Mouse (Mus musculus) lung, adult 2 months (tissue): ENCODE data around the gene Nhej1. TPM values are rescaled to one million over a fixed set of nuclear protein-coding genes. Genes with fewer than 3 reads are reported as not detected.

ENCODE experiments used
- DNase-seq: peaks from one replicate; pipeline ENCODE4 v3.0.0; 2022
- H3K4me1 ChIP-seq: fragments of 200-500 bp; 2 replicates; pipeline ENCODE4 v1.6.1; 2011; ENCODE audit warnings: low read length; ENCODE audit not compliant: control insufficient read depth, insufficient read depth
- H3K4me3 ChIP-seq: fragments of 200-500 bp; replicated peaks from 2 replicates; pipeline ENCODE3; 2011; ENCODE audit warnings: low read depth, mild to moderate bottlenecking, control low read depth, low read length; ENCODE audit errors: extremely low read depth
- CTCF ChIP-seq: fragments of 200-500 bp; IDR thresholded peaks from 2 replicates; pipeline ENCODE4 v1.5.1; 2011; ENCODE audit warnings: mild to moderate bottlenecking, low read length, control low read depth; ENCODE audit not compliant: insufficient read depth
- POLR2A ChIP-seq: fragments of 200-500 bp; IDR thresholded peaks from 2 replicates; pipeline ENCODE4 v1.6.1; 2011; ENCODE audit warnings: low read depth, mild to moderate bottlenecking, control low read depth, low read length, borderline replicate concordance; ENCODE audit errors: extremely low read depth
- WGBS: fragments of 180-500 bp; shearing (Covaris S2); methylation state at CpG from one replicate; pipeline ENCODE4 v1.1.7; 2018; 5-methylcytosine and 5-hydroxymethylcytosine counted together
- polyA plus RNA-seq: library from polyadenylated mRNA; depleted of rRNA; stranded (reverse); fragments of >200 nt; gene quantifications from 2 replicates; pipeline ENCODE4 v1.2.3, GENCODE M21; 2012

The Nhej1 gene
- polyA plus RNA-seq, 1 experiment: 2.7 TPM

GRCm38 (mm10) chr1:74962853-74963227 is 162.2 kb downstream of the Nhej1 start:
- 71% methylated on average over 5 of the region's 5 CpGs for WGBS
- DNase-seq: no peak
- TF ChIP-seq POLR2A (no peak), CTCF (no peak)
- Histone ChIP-seq H3K4me3 (no peak overlapping the region), H3K4me1 (no peaks in the 10 kb centered on the region)

- 68% methylated on average over 5 of the region's 5 CpGs for WGBS
- no peak for TF ChIP-seq CTCF
- TF ChIP-seq POLR2A: no peak
- Histone ChIP-seq H3K4me3 (no peak overlapping the region), H3K4me1 (no peaks in the 10 kb centered on the region)
- DNase-seq: no peak
Observed at GRCm38 (mm10) chr1:74962126-74962852, 162.7 kb downstream of the Nhej1 start.

GRCm38 (mm10) chr1:74961722-74962121 is 163.3 kb downstream of the Nhej1 start:
- H3K4me3 ChIP-seq: no peak overlapping the region

GRCm38 (mm10) chr1:74960059-74960458 is 164.9 kb downstream of the Nhej1 start:
- no peaks in the 10 kb centered on the region for H3K4me1 ChIP-seq
- WGBS: 78% methylated on average over 7 of the region's 7 CpGs
- TF ChIP-seq CTCF: no peak
- no peak for TF ChIP-seq POLR2A
- no peak for DNase-seq
- H3K4me3 ChIP-seq: no peak overlapping the region

More at GRCm38 (mm10) chr1:74961722-74962121, 163.3 kb downstream of the Nhej1 start:
- WGBS: 84% methylated on average over 7 of the region's 7 CpGs
- no peak for TF ChIP-seq CTCF
- no peak for TF ChIP-seq POLR2A
- no peaks in the 10 kb centered on the region for H3K4me1 ChIP-seq
- DNase-seq: no peak

GRCm38 (mm10) chr1:74951556-74952210 is 173.3 kb downstream of the Nhej1 start, which contains the start of gene Ihh:
Gene Ihh, minus strand, starts transcription at chr1:74951672.
- 2% methylated on average over 49 of the region's 55 CpGs for WGBS
- H3K4me3 ChIP-seq: no peak within 1 kb of the TSS
- H3K4me1 ChIP-seq: 0 out of 2 replicates have a peak, but pooled peaks cover 5% of the 10 kb centered on the region
- no peak for DNase-seq
- TF ChIP-seq POLR2A (no peak), CTCF (no peak)

GRCm38 (mm10) chr1:74950576-74951490 is 174.2 kb downstream of the Nhej1 start:
- no peak for DNase-seq
- 3% methylated on average over 83 of the region's 84 CpGs for WGBS
- no peak overlapping the region for H3K4me3 ChIP-seq

GRCm38 (mm10) chr1:74950066-74950465 is 174.9 kb downstream of the Nhej1 start:
- no peak overlapping the region for H3K4me3 ChIP-seq
- DNase-seq: no peak
- 4% methylated on average over 16 of the region's 16 CpGs for WGBS
- H3K4me1 ChIP-seq: 0 out of 2 replicates have a peak, but pooled peaks cover 5% of the 10 kb centered on the region
- TF ChIP-seq POLR2A (no peak), CTCF (no peak)

More at GRCm38 (mm10) chr1:74950576-74951490, 174.2 kb downstream of the Nhej1 start:
- TF ChIP-seq CTCF: no peak
- no peak for TF ChIP-seq POLR2A
- H3K4me1 ChIP-seq: 0 out of 2 replicates have a peak, but pooled peaks cover 5% of the 10 kb centered on the region

DNA sequence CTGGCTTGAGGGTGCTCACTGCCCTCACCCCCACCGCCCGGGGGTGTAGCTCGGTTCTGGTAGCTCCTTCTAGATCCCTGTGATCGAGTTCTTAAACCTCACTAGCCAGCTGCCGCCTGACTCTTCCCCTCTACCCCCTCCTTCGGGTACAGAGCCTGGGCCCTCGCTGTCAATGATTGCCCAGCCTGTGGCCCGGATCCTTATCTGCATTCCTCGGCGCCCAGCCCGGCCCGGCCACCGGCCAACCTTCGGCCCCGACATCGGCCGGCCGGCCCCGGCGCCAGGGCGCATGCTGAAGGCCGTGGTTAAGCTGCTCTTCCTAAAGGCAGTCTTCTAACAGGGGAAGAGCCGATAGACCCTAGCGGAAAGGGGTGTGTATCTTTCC is 175.3 kb downstream of the Nhej1 start:
- Histone ChIP-seq H3K4me1 (0 out of 2 replicates have a peak, but pooled peaks cover 5% of the 10 kb centered on the region), H3K4me3 (no peak overlapping the region)
- 3% methylated on average over 24 of the region's 24 CpGs for WGBS
- TF ChIP-seq CTCF (no peak), POLR2A (no peak)
- DNase-seq: no peak
